Mouse (Mus musculus): Measurements from ENCODE around the gene Mycbpap. TPM values are rescaled to one million over a fixed set of nuclear protein-coding genes. Genes with fewer than 3 reads are reported as not detected.

Gene Mycbpap
- total and polyA plus RNA-seq, 3 experiments, result 0.08 to 3.1 (median 1.1) TPM

DNA sequence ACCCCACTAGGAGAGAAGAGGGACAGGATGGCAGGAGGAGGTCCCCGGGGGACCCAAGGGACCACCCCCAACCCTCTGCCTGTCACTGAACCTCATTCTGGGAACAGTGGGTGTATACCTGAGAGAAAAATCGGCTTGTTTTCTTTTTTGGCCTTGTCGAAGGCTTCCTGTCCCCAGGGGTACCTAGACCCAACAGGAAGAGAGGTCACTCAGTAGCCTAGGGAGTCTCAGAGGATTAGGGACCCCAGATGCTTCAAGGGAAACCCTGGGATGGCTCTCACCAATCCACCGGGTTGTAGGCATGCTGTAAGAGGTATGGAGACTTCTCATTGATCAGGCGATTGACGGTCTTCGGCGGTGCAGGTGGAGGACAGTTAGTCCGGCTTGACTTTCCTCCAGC, 36.9 kb downstream of the Mycbpap start:
- dilution Hi-C loops (cut with MboI; ENCODE audit: extremely low pct_ligation_motif_present, extremely low pct_unique_long_range_greater_than_20kb, low sequenced_read_pairs) (no loop called here), in situ Hi-C loops (cut with MboI; ENCODE audit: low pct_ligation_motif_present, low pct_unique_long_range_greater_than_20kb, low sequenced_read_pairs) (loop anchor here (5.0 to 10.0 kb wide), 3 partner anchors 62 to 350 kb away; no protein-coding TSS in a partner anchor)
- Histone ChIP-seq H3K4me2 (ENCODE audit: insufficient read depth, low read depth, poor library complexity, severe bottlenecking) (no peak overlapping the region), H3K4me1 (ENCODE audit: control insufficient read depth in 1 of 2, insufficient read depth in 2 of 2) (peaks cover 0 to 4% of the 10 kb centered on the region in 2 experiments; a peak in 1 of 4 replicates), H3K36me3 (replicated peaks in 1 of 2; ENCODE audit: control insufficient read depth in 1 of 2, insufficient read depth in 1 of 2, low read length in 1 of 2) (no peaks in the 10 kb centered on the region), H3K79me2 (replicated peaks; ENCODE audit: control insufficient read depth, extremely low read depth, insufficient read depth, poor library complexity, severe bottlenecking) (no peaks in the 10 kb centered on the region), H3K27ac (ENCODE audit: insufficient read depth, low read depth) (no peak overlapping the region), H3K9ac (ENCODE audit: insufficient read depth, low read depth) (no peak overlapping the region), H3K27me3 (replicated peaks) (peaks cover 88% of the 10 kb centered on the region), H3K9me3 (replicated peaks; ENCODE audit: low read length) (no peaks in the 10 kb centered on the region), H3K4me3 (replicated peaks in 1 of 3; ENCODE audit: low read depth in 2 of 3, low read length in 2 of 3, poor library complexity in 1 of 3) (no peak overlapping the region)
- DNase-seq (ENCODE audit: extremely low read depth), result no peak
- TF ChIP-seq ZC3H11A (IDR thresholded peaks at IDR 0.05; ENCODE audit: low read depth, low read length), result no peak
- no peak for TF ChIP-seq USF1 (IDR thresholded peaks at IDR 0.05; ENCODE audit: low read depth, low read length)
- no peak for TF ChIP-seq ZMIZ1 (IDR thresholded peaks at IDR 0.05; ENCODE audit: low read depth, low read length)
- no peak for TF ChIP-seq JUN (IDR thresholded peaks at IDR 0.05; ENCODE audit: insufficient read depth, low read depth, low read length)
- no peak for TF ChIP-seq MYC (IDR thresholded peaks at IDR 0.05; ENCODE audit: low read depth, low read length)
- TF ChIP-seq UBTF (IDR thresholded peaks at IDR 0.05; ENCODE audit: low read depth, low read length), result no peak
- no peak for TF ChIP-seq BHLHE40 (IDR thresholded peaks at IDR 0.05; ENCODE audit: low read depth, low read length)
- no peak for TF ChIP-seq NELFE (IDR thresholded peaks at IDR 0.05; ENCODE audit: low read depth, low read length)
- no peak for TF ChIP-seq CTCF (conservative IDR thresholded peaks at IDR 0.05 in 1 of 2, IDR thresholded peaks at IDR 0.05 in 1 of 2; ENCODE audit: low read depth in 2 of 2, low read length in 2 of 2)
- no peak for TF ChIP-seq ELF1 (IDR thresholded peaks at IDR 0.05; ENCODE audit: low read depth, low read length)
- TF ChIP-seq EP300 (IDR thresholded peaks at IDR 0.05; ENCODE audit: low read length), result no peak
- no peak for TF ChIP-seq HCFC1 (IDR thresholded peaks at IDR 0.05; ENCODE audit: low read depth, low read length)
- no peak for TF ChIP-seq POLR2AphosphoS2 (IDR thresholded peaks at IDR 0.05; ENCODE audit: low read depth, low read length)
- no peak for TF ChIP-seq NRF1 (IDR thresholded peaks at IDR 0.05; ENCODE audit: low read depth, low read length)

- in situ Hi-C loops (cut with MboI; ENCODE audit: low pct_ligation_motif_present, low pct_unique_long_range_greater_than_20kb, low sequenced_read_pairs) (loop anchor here (5.0 to 10.0 kb wide), 3 partner anchors 62 to 349 kb away; no protein-coding TSS in a partner anchor), dilution Hi-C loops (cut with MboI; ENCODE audit: extremely low pct_ligation_motif_present, extremely low pct_unique_long_range_greater_than_20kb, low sequenced_read_pairs) (no loop called here)
- no peak overlapping the region for H3K4me2 ChIP-seq (ENCODE audit: insufficient read depth, low read depth, poor library complexity, severe bottlenecking)
- H3K79me2 ChIP-seq (replicated peaks; ENCODE audit: control insufficient read depth, extremely low read depth, insufficient read depth, poor library complexity, severe bottlenecking), result no peaks in the 10 kb centered on the region
- H3K9me3 ChIP-seq (replicated peaks; ENCODE audit: low read length), result no peaks in the 10 kb centered on the region
- DNase-seq (ENCODE audit: extremely low read depth), result no peak
- TF ChIP-seq IRF4 (IDR thresholded peaks at IDR 0.05; ENCODE audit: low read depth, low read length) (no peak), MAX (IDR thresholded peaks at IDR 0.05; ENCODE audit: low read length) (no peak), BHLHE40 (IDR thresholded peaks at IDR 0.05; ENCODE audit: low read depth, low read length) (no peak), TCF12 (IDR thresholded peaks at IDR 0.05; ENCODE audit: low read depth, low read length) (no peak), MXI1 (IDR thresholded peaks at IDR 0.05; ENCODE audit: low read depth, low read length) (no peak), JUND (conservative IDR thresholded peaks at IDR 0.05; ENCODE audit: low read depth, low read length) (no peak), MAFK (IDR thresholded peaks at IDR 0.05; ENCODE audit: insufficient replicate concordance, low read length) (no peak), SMC3 (IDR thresholded peaks at IDR 0.05; ENCODE audit: low read depth, low read length) (no peak), NRF1 (IDR thresholded peaks at IDR 0.05; ENCODE audit: low read depth, low read length) (no peak)
- H3K9ac ChIP-seq (ENCODE audit: insufficient read depth, low read depth), result no peak overlapping the region
- H3K4me1 ChIP-seq (ENCODE audit: control insufficient read depth in 1 of 2, insufficient read depth in 2 of 2), result peaks cover 0 to 4% of the 10 kb centered on the region in 2 experiments; a peak in 1 of 4 replicates
- H3K36me3 ChIP-seq (replicated peaks in 1 of 2; ENCODE audit: control insufficient read depth in 1 of 2, insufficient read depth in 1 of 2, low read length in 1 of 2), result no peaks in the 10 kb centered on the region
- H3K4me3 ChIP-seq (replicated peaks in 1 of 3; ENCODE audit: low read depth in 2 of 3, low read length in 2 of 3, poor library complexity in 1 of 3), result no peak overlapping the region
- H3K27me3 ChIP-seq (replicated peaks), result peaks cover 88% of the 10 kb centered on the region
- H3K27ac ChIP-seq (ENCODE audit: insufficient read depth, low read depth), result no peak overlapping the region
Observed at GRCm38 (mm10) chr11:94483921-94484320, 37.6 kb downstream of the Mycbpap start.

Data from CH12.LX (cell line).